Mouse (Mus musculus) inflammation-experienced regulatory T-cells (primary cell): ENCODE measurements around the gene Chek2. TPM values are rescaled to one million over a fixed set of nuclear protein-coding genes. Genes with fewer than 3 reads are reported as not detected.

Experiments used
- polyA plus RNA-seq, 2 experiments: library from polyadenylated mRNA; unstranded; fragments of 100-300 nt; shearing (Covaris generic); gene quantifications; one replicate each; pipeline ENCODE4 v1.2.1; 2017

Chek2 gene
- 1 to 10 TPM; 5.4 to 8.3 TPM for polyA plus RNA-seq

GRCm38 (mm10) chr5:110839678-110840365 lies at the start of gene Chek2, which contains the start of gene Hscb:
TSS of gene Chek2 (plus strand) at chr5:110839979.
TSS of gene Hscb (minus strand) at chr5:110839777.

GRCm38 (mm10) chr5:110809667-110810325 lies 30.0 kb upstream of the Chek2 start, which contains the start of gene Ulk1:
TSS of gene Ulk1 (minus strand) at chr5:110810097.

GRCm38 (mm10) chr5:110879584-110880374 lies 40.0 kb downstream of the Chek2 start, which contains the start of gene Ttc28:
TSS of gene Ttc28 (plus strand) at chr5:110879803.

Other genes starting within 250 kb of the Chek2 start
- gene Noc4l, start 186.6 kb upstream of the Chek2 start, polyA plus RNA-seq = 10 to 100 TPM; 72.2 to 91.8 TPM
- gene Ddx51, start 186.5 kb upstream of the Chek2 start, polyA plus RNA-seq = 10 to 100 TPM; 43.3 to 65.3 TPM
- gene Ep400, start 69.3 kb upstream of the Chek2 start, polyA plus RNA-seq = 10 to 100 TPM; 42.1 to 52.9 TPM
- gene Pus1, start 59.3 kb upstream of the Chek2 start, polyA plus RNA-seq = 10 to 100 TPM; 33.4 to 36.9 TPM
- 10 to 100 TPM; 25.6 to 26.0 TPM for gene Ulk1, start 29.9 kb upstream of the Chek2 start, polyA plus RNA-seq
- 10 to 100 TPM; 17.4 to 22.2 TPM for gene Hscb, start 202 bp upstream of the Chek2 start, polyA plus RNA-seq
- gene Ttc28, start 39.8 kb downstream of the Chek2 start, polyA plus RNA-seq = 1 to 10 TPM; 5.3 to 6.1 TPM